Mouse (Mus musculus): ENCODE measurements around the gene Fxyd6. TPM values are rescaled to one million over a fixed set of nuclear protein-coding genes. Genes with fewer than 3 reads are reported as not detected.

Fxyd6 gene
- polyA plus RNA-seq, 1 experiment: 0.85 TPM

DNA sequence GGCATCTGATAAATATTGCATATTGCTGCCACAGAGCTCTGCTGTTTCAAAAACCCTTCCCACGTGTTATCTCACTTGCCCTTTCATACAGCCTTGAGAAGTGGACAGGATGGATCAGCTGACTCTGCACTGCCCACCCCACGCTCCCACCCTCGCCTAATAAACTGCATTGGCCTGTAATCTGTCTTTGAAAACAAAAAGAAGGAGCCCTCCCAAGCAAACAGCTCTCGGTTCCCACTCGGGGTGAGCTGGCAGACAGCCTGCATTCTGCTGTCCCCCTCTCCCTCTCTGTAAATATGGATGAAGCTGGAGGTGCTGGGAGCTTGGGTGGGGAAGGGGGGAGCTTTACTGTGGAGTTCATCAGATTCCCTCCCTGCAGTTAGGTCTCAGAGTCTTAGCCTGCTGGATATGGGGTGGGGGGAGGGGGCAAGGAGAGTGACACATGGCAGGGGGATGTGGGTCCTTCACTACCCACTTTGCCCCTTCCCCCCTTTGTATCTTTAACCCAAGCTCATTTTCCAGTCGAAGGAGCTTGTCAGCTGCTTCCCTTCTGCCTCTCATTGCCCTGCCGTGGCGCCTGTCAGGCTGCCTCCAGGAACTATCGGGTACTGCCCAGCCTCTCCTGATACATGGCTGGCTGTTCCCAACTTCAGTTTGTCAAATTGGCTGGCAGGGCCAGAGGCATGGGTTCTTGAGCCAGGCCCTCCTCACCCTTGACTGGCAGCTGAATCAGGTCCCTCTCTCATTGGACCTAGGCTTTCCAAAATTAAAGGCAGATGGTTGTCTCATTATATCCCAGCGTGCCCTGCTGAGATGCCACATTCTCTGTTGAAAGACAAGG, 10.6 kb downstream of the Fxyd6 start:
- no peak overlapping the region for H3K27ac ChIP-seq (ENCODE audit: control insufficient read depth, insufficient read depth, low read depth, low read length, poor library complexity)
- no peak for TF ChIP-seq POLR2A (IDR thresholded peaks at IDR 0.05; ENCODE audit: borderline replicate concordance, control insufficient read depth, low read depth, low read length)
- no peak for TF ChIP-seq CTCF (IDR thresholded peaks at IDR 0.05; ENCODE audit: control insufficient read depth, insufficient read depth, low read length)
- WGBS: 65% methylated on average over 10 of the region's 10 CpGs
- H3K4me1 ChIP-seq (ENCODE audit: control insufficient read depth, insufficient read depth, low read length): no peaks in the 10 kb centered on the region; the same call in none of the 2 replicates
- H3K4me3 ChIP-seq (replicated peaks; ENCODE audit: control insufficient read depth, low read depth, low read length): no peak overlapping the region

DNA sequence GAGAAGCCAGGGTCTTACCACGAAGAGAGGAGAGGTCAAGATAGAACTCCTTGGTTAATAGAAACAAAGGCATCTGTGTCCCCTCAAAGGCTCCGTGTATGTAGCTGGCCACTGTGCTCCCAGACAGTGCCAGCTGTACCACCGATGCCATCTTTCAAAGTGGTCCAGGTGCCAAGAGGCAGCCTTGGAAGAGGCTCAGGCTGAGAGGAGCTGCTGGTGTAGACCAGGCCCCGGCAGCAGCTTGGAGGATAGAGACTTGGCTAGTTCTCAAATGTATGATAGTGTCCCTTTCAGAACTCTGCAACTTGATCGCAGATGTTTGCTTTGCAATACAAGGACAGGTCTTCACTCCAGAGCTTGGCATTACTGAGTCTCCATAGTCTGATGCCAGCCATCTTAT, 12.4 kb downstream of the Fxyd6 start:
- no peak for TF ChIP-seq POLR2A (IDR thresholded peaks at IDR 0.05; ENCODE audit: borderline replicate concordance, control insufficient read depth, low read depth, low read length)
- TF ChIP-seq CTCF (IDR thresholded peaks at IDR 0.05; ENCODE audit: control insufficient read depth, insufficient read depth, low read length): no peak
- Histone ChIP-seq H3K4me3 (replicated peaks; ENCODE audit: control insufficient read depth, low read depth, low read length) (no peak overlapping the region), H3K4me1 (ENCODE audit: control insufficient read depth, insufficient read depth, low read length) (no peaks in the 10 kb centered on the region; the same call in none of the 2 replicates), H3K27ac (ENCODE audit: control insufficient read depth, insufficient read depth, low read depth, low read length, poor library complexity) (no peak overlapping the region)
- WGBS: 79% methylated on average over 5 of the region's 5 CpGs

DNA sequence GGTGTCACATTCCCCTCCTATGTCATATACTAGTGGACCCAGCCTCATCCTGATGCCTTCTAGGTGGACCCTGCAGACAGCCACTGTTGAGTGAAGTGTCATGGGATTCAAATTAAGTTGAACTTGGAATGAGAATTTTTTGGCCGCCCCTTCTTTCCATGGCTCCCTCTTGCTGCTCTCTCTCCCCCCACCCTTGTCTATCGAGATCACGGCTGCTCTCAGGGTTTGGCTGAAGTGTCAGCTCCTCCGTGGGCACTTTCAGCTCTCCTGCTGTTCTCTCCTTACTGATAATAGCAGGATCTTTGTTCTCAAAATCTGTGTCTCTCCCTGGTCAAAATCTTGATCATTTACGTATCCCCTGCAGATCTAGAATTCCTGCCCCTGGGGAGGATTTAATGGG, 12.8 kb downstream of the Fxyd6 start:
- TF ChIP-seq CTCF (IDR thresholded peaks at IDR 0.05; ENCODE audit: control insufficient read depth, insufficient read depth, low read length) (no peak), POLR2A (IDR thresholded peaks at IDR 0.05; ENCODE audit: borderline replicate concordance, control insufficient read depth, low read depth, low read length) (no peak)
- H3K4me3 ChIP-seq (replicated peaks; ENCODE audit: control insufficient read depth, low read depth, low read length): no peak overlapping the region
- 82% methylated on average over 5 of the region's 5 CpGs for WGBS

DNA sequence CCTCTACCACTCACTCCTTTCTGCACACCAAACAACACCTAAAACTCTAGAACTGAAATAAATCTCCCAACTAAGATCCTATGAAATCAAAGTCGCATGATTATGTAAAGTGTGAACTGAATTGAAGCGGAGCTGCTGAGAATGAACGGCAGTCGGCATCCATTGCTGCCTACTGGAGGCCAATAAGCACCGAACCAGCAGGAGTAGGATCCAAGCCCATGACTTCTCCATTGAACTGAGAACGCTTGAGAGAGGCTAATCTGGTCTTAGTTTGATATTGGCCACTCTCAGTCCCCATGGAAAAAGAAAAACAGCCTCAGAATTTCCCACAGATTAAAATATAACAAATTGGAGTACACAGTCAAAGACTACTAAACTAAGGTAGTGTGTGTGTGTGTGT, 13.9 kb downstream of the Fxyd6 start:
- Histone ChIP-seq H3K27ac (ENCODE audit: control insufficient read depth, insufficient read depth, low read depth, low read length, poor library complexity) (no peak overlapping the region), H3K4me1 (ENCODE audit: control insufficient read depth, insufficient read depth, low read length) (no peaks in the 10 kb centered on the region; the same call in none of the 2 replicates), H3K4me3 (replicated peaks; ENCODE audit: control insufficient read depth, low read depth, low read length) (no peak overlapping the region)
- TF ChIP-seq CTCF (IDR thresholded peaks at IDR 0.05; ENCODE audit: control insufficient read depth, insufficient read depth, low read length): no peak
- no peak for TF ChIP-seq POLR2A (IDR thresholded peaks at IDR 0.05; ENCODE audit: borderline replicate concordance, control insufficient read depth, low read depth, low read length)
- WGBS: 82% methylated on average over 6 of the region's 6 CpGs

More for the DNA sequence above, 12.8 kb downstream of the Fxyd6 start:
- Histone ChIP-seq H3K27ac (ENCODE audit: control insufficient read depth, insufficient read depth, low read depth, low read length, poor library complexity) (no peak overlapping the region), H3K4me1 (ENCODE audit: control insufficient read depth, insufficient read depth, low read length) (no peaks in the 10 kb centered on the region; the same call in none of the 2 replicates)

DNA sequence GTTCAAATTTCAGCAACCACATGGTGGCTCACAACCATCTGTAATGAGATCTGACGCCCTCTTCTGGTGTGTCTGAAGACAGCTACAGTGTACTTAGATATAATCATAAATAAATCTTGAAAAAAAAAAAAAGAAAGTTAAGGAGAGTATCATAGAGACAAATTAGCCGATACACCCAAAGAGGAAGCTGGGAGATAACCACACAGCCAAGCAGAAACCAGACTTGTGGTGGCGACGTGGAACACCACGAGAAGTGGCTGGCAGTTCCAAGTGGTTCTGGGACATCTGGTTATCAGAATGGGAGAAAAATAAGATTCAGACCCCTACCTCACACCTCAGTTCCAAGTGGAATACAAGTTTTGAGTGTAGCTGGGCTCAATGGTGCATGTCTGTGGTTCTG, 16.7 kb downstream of the Fxyd6 start:
- WGBS: 12% methylated on average over 5 of the region's 5 CpGs
- no peak overlapping the region for H3K27ac ChIP-seq (ENCODE audit: control insufficient read depth, insufficient read depth, low read depth, low read length, poor library complexity)
- TF ChIP-seq POLR2A (IDR thresholded peaks at IDR 0.05; ENCODE audit: borderline replicate concordance, control insufficient read depth, low read depth, low read length) (no peak), CTCF (IDR thresholded peaks at IDR 0.05; ENCODE audit: control insufficient read depth, insufficient read depth, low read length) (no peak)
- H3K4me3 ChIP-seq (replicated peaks; ENCODE audit: control insufficient read depth, low read depth, low read length): no peak overlapping the region
- H3K4me1 ChIP-seq (ENCODE audit: control insufficient read depth, insufficient read depth, low read length): no peaks in the 10 kb centered on the region; the same call in none of the 2 replicates

DNA sequence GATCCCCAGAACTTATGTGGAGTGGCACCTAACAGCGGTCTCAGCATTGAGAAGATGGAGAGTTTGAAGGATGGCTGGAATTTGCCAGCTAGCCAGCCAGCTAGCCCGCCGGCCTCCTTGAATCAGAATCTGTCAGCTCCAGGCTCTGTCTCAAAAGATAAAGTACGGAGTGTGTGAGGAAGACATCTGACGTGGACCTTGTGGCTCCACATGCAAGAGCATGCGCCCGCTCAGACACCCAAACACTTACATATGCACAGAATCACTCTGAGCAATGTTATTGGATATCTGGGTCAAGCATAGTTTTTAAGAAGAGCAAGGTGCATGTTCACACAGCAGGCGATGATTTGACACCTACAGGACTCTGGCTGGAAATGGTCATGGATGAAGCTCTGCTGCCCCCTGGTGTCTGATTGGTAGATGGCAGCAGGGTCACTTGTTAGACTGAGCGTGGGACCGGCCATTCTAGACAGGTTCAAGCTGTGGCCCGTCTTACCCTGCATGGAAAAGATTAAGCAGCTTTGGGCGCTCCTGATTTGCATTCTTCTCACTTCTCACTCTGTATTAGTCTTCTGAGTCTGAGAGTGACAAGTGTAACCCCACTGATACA, 18.5 kb downstream of the Fxyd6 start:
- no peak overlapping the region for H3K27ac ChIP-seq (ENCODE audit: control insufficient read depth, insufficient read depth, low read depth, low read length, poor library complexity)
- no peak overlapping the region for H3K4me3 ChIP-seq (replicated peaks; ENCODE audit: control insufficient read depth, low read depth, low read length)
- WGBS: 46% methylated on average over 12 of the region's 12 CpGs
- H3K4me1 ChIP-seq (ENCODE audit: control insufficient read depth, insufficient read depth, low read length): no peaks in the 10 kb centered on the region; the same call in none of the 2 replicates
- TF ChIP-seq CTCF (IDR thresholded peaks at IDR 0.05; ENCODE audit: control insufficient read depth, insufficient read depth, low read length) (peak; percentile 98), POLR2A (IDR thresholded peaks at IDR 0.05; ENCODE audit: borderline replicate concordance, control insufficient read depth, low read depth, low read length) (no peak)

DNA sequence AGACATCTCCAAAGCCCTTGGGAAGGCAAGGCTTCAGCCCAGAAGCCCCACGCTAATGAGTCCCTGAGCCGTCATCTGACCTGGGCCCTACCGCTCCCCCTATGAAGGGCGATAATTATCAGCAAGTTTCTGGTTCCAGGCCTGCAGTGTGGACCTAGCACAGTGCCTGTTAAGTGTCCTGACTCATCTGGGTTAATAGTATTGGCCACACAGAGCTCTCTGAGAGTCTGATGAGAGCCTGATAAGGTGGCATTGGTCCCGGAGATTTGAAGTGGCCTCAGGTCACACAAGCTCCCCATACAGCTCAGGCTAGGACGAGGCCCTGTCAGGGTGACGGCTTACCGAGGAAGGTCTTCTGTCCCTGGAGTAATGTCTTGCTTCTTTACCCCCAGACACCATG, 19.6 kb downstream of the Fxyd6 start:
- no peaks in the 10 kb centered on the region; the same call in 1 of the 2 replicates for H3K4me1 ChIP-seq (ENCODE audit: control insufficient read depth, insufficient read depth, low read length)
- H3K27ac ChIP-seq (ENCODE audit: control insufficient read depth, insufficient read depth, low read depth, low read length, poor library complexity): no peak overlapping the region
- no peak overlapping the region for H3K4me3 ChIP-seq (replicated peaks; ENCODE audit: control insufficient read depth, low read depth, low read length)
- TF ChIP-seq POLR2A (IDR thresholded peaks at IDR 0.05; ENCODE audit: borderline replicate concordance, control insufficient read depth, low read depth, low read length) (no peak), CTCF (IDR thresholded peaks at IDR 0.05; ENCODE audit: control insufficient read depth, insufficient read depth, low read length) (no peak)
- 80% methylated on average over 8 of the region's 8 CpGs for WGBS

DNA sequence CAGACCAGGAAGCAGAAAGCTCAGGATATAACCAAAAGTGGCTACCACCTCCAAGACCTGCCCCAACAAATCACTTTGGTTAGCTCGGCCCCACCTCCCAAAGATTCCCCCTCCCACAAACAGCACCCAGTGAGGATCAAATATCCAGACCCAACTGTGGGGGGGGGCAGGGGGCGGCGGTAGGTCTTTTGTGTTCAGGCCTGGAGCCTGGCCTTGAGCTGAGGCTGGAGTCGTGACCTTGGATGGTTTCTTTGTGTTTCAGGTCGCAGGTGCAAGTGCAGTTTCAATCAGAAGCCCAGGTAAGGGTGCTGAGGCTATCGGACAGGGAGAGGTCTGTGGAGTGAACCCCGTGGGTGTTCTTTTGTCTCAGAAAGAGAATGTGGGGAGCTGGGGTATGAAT, 21.3 kb downstream of the Fxyd6 start:
- WGBS: 76% methylated on average over 7 of the region's 7 CpGs
- Histone ChIP-seq H3K4me3 (replicated peaks; ENCODE audit: control insufficient read depth, low read depth, low read length) (no peak overlapping the region), H3K4me1 (ENCODE audit: control insufficient read depth, insufficient read depth, low read length) (no peaks in the 10 kb centered on the region; the same call in 1 of the 2 replicates), H3K27ac (ENCODE audit: control insufficient read depth, insufficient read depth, low read depth, low read length, poor library complexity) (no peak overlapping the region)
- TF ChIP-seq CTCF (IDR thresholded peaks at IDR 0.05; ENCODE audit: control insufficient read depth, insufficient read depth, low read length): no peak

Data from bone marrow, adult 2 months (tissue).